Mouse (Mus musculus) stomach, embryonic 14.5 days (tissue): ENCODE measurements at regions not wholly inside any gene's neighbourhood (a gene's known extent, or its start where the extent isn't known, plus 50 kb on each side); places are given as distances from the start of the nearest gene placed in this dataset.

Experiments used
- ATAC-seq: fragments of 200-750 bp; cut with Nextera tagmentation; 2 replicates; pipeline ENCODE4 v1.8.0; 2017; ENCODE audit warnings: low read depth, moderate TSS enrichment; ENCODE audit not compliant: insufficient number of reproducible peaks, insufficient read depth, low FRiP score
- H3K27ac ChIP-seq: fragments of 300-500 bp; sonication (generic); 2 replicates; pipeline ENCODE4 v1.5.1; 2014; ENCODE audit warnings: mild to moderate bottlenecking, low read length, moderate library complexity, mixed read lengths
- H3K27me3 ChIP-seq: fragments of 300-500 bp; sonication (generic); 2 replicates; pipeline ENCODE4 v1.6.1; 2014; ENCODE audit warnings: low read length, control low read depth, mixed read lengths; ENCODE audit not compliant: control insufficient read depth, insufficient read depth
- H3K36me3 ChIP-seq: fragments of 300-500 bp; sonication (generic); 2 replicates; pipeline ENCODE4 v1.6.1; 2014; ENCODE audit warnings: mild to moderate bottlenecking, control low read depth, low read length, moderate library complexity, mixed read lengths; ENCODE audit not compliant: control insufficient read depth, insufficient read depth
- H3K4me1 ChIP-seq: fragments of 300-500 bp; sonication (generic); 2 replicates; pipeline ENCODE4 v1.6.1; 2014; ENCODE audit warnings: low read length, control low read depth, mixed read lengths; ENCODE audit not compliant: control insufficient read depth, insufficient read depth
- H3K4me2 ChIP-seq: fragments of 300-500 bp; sonication (generic); replicated peaks from 2 replicates; pipeline ENCODE4 v1.6.1; 2014; ENCODE audit warnings: low read depth, low read length, control low read depth
- H3K4me3 ChIP-seq: fragments of 300-500 bp; sonication (generic); 2 replicates; pipeline ENCODE4 v1.5.1; 2014; ENCODE audit warnings: low read depth, low read length, control low read depth
- H3K9ac ChIP-seq: fragments of 300-500 bp; sonication (generic); replicated peaks from 2 replicates; pipeline ENCODE4 v1.6.1; 2014; ENCODE audit warnings: low read depth, mild to moderate bottlenecking, control low read depth, low read length, moderate library complexity, mixed read lengths
- H3K9me3 ChIP-seq: fragments of 300-500 bp; sonication (generic); 2 replicates; pipeline ENCODE4 v1.6.1; 2016; ENCODE audit warnings: low read depth, low read length, control low read depth; ENCODE audit not compliant: control insufficient read depth
- WGBS: fragments of 180-500 bp; shearing (Covaris S2); extraction: QIAGEN DNeasy Blood & Tissue Kit; methylation state at CpG from one replicate; pipeline ENCODE4 v1.1.7; 2014; 5-methylcytosine and 5-hydroxymethylcytosine counted together

DNA sequence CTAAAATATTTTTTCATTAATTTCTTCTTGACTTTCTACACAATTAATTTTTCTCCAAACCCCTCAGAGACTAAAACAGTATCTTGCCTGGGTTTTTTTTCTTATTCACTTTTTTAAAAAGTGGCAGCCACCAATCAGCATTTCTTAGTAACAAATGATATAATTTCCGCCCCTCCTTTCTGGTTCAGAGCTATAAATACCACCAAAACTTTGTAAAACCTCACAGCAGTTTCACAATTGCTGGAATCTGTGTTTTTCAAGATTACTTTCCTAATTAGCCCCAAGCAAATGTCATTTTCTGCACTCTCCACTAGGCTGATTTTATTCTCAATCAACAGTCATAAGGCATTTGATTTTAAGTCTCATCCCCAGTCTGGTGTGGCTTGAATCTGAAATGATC lies 98.3 kb upstream of the Dap start:
- WGBS, result 96% methylated on average over 1 of the region's 1 CpGs
- Histone ChIP-seq H3K27ac (no peak overlapping the region), H3K36me3 (no peaks in the 10 kb centered on the region), H3K9me3 (no peaks in the 10 kb centered on the region), H3K4me2 (no peak overlapping the region), H3K4me3 (no peak overlapping the region), H3K9ac (no peak overlapping the region), H3K27me3 (no peaks in the 10 kb centered on the region), H3K4me1 (no peaks in the 10 kb centered on the region)
- no peak for ATAC-seq

DNA sequence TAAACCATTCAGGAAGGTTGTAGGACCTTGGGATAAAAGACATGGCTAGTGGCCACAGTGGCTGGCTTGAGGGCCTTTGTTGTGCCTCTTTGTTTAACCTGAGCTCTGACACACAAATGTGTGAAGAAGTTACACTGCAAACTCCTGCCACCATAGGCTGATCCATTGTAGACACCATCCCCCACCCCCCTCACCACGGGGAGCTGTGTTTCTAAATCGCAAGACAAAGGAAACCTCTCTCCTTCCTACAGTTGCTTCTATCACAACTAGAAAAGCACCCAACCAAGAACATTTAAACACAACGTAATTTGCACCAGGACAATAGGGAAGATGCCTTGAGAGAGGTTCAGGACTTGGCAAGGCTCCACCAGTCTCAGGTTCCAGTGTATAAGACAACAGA lies 97.1 kb upstream of the Dap start:
- no peak overlapping the region for H3K4me2 ChIP-seq
- no peaks in the 10 kb centered on the region for H3K36me3 ChIP-seq
- 62% methylated on average over 3 of the region's 3 CpGs for WGBS
- H3K4me1 ChIP-seq, result no peaks in the 10 kb centered on the region
- no peak overlapping the region for H3K27ac ChIP-seq
- no peaks in the 10 kb centered on the region for H3K27me3 ChIP-seq
- H3K9me3 ChIP-seq, result no peaks in the 10 kb centered on the region
- no peak overlapping the region for H3K4me3 ChIP-seq
- H3K9ac ChIP-seq, result no peak overlapping the region
- ATAC-seq, result no peak

DNA sequence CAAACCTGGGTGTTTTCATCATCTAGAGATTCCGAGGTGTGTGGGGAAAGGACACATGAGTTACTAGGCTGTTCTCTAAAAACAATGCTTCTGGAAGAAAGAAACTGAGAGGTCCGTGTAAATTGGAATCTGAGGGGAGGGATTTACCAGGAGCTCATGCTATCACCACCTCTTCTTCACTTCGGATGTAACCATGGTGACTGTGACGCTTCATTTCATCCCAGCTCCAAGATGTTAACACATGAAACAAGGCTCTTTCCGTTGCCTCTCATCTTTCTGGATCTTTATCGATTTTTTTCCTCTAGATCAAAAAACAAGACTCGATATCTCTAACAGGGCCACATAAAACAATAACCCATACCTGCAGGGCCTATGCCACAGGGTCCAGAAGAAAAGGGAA lies 89.2 kb upstream of the Dap start:
- Histone ChIP-seq H3K4me3 (no peak overlapping the region), H3K9me3 (no peaks in the 10 kb centered on the region), H3K4me2 (no peak overlapping the region), H3K4me1 (no peaks in the 10 kb centered on the region), H3K9ac (no peak overlapping the region), H3K36me3 (no peaks in the 10 kb centered on the region), H3K27me3 (no peaks in the 10 kb centered on the region), H3K27ac (no peak overlapping the region)
- no peak for ATAC-seq
- 75% methylated on average over 7 of the region's 7 CpGs for WGBS

DNA sequence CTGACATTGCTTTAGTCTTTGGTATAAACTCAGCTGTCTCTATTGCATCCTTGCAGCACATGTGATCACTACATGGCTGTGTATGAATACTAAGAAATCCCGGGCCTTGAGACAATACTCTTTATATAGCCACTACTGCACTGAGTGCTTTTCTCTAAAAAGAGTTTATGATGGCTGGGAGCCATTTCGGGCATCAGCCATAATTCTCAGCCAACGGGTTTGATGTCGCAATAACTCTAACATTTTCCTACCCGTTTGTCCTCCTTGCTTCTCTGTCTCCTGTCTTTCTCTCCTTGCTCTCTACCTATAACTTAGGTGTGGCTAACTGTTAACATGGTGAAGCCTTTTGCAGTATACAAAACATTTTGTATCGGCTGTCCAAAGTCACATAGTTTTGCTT lies 85.5 kb upstream of the Dap start:
- Histone ChIP-seq H3K9ac (no peak overlapping the region), H3K4me2 (no peak overlapping the region), H3K27me3 (no peaks in the 10 kb centered on the region), H3K4me1 (no peaks in the 10 kb centered on the region), H3K4me3 (no peak overlapping the region), H3K27ac (no peak overlapping the region), H3K36me3 (no peaks in the 10 kb centered on the region), H3K9me3 (no peaks in the 10 kb centered on the region)
- 88% methylated on average over 6 of the region's 6 CpGs for WGBS
- ATAC-seq, result no peak

DNA sequence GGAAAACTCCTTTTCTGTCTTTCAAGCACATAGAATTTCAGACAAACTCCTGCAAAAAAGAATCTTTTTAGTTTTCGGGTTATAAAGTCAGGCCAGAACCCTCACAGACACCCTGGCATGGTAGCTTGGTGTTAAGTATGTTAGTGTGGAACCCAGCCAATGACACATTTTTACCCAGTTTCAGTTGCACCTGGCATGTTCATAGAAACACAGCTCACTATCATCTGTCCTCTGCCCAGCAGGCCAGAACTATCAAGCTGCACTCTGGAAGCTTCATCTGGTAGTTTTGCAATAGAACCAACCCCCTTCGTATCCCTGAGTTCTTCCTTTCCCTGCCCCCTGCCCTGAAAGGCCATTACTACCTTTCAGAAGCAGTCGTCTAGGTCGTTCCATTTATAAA lies 82.4 kb upstream of the Dap start:
- H3K4me3 ChIP-seq, result no peak overlapping the region
- 65% methylated on average over 4 of the region's 4 CpGs for WGBS
- no peaks in the 10 kb centered on the region for H3K36me3 ChIP-seq
- no peaks in the 10 kb centered on the region for H3K27me3 ChIP-seq
- no peak overlapping the region for H3K27ac ChIP-seq
- no peaks in the 10 kb centered on the region for H3K9me3 ChIP-seq
- H3K4me2 ChIP-seq, result no peak overlapping the region
- ATAC-seq, result no peak
- H3K9ac ChIP-seq, result no peak overlapping the region
- H3K4me1 ChIP-seq, result no peaks in the 10 kb centered on the region

DNA sequence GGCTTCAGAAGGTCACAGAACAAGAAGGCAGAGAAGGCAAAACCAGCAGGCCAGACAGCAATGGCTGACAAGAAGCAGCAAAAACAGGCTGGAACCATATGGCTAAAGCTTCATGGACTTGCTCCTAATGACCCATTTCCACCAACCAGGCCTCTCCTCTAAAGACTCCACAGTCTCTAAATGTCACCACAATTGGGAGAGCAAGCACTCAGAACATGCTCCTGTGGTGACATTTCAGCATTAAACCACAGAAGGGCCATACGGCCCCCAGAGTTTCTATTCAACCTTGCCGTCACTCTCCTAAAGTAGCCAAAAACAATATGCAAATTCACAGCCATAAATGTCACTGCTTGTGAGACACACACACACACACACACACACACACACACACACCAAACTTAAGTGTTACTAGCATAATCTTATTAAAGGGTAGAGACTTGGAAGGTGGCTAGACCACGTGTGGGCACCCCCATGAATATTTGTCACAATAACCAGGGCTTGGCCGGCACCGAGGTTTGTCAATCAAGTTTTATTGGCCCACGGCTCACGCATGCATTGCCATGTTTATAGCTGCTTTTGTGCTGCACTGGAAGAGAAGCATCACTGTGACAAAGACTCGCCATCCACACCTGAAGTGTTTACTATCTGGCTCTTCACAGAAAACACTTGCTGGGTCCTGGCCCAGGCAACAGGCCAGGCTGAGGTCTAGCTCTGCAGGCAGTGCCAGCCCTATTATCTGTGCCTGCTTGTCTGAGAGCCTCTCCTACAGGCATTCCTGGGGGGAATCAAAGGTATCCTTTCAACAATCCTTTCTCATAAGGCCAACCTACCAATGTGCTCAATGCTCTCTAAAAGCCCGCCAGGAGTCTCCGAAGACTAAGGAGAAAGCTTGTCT lies 75.6 kb upstream of the Dap start:
- ATAC-seq, result no peak
- no peaks in the 10 kb centered on the region for H3K9me3 ChIP-seq
- 89% methylated on average over 10 of the region's 10 CpGs for WGBS

DNA sequence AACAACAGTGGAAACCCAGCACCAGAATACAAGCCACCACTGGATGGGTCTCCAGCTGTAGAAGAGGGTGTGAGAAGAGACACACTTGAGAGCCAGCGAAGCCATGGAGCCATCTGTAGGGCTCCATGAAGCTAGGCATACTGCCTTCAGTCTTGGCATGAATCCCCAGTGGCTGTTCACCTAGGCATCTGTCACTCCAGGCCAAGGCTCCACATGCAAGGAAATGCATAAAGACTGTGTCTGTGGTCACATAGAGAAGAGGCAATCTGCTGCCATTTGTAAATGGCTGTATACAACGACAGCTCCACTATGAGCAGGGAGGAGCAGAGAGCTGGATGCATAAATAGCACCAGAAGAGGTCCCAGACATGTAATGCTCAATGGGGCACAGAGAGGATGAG lies 74.3 kb upstream of the Dap start:
- Histone ChIP-seq H3K9me3 (no peaks in the 10 kb centered on the region), H3K9ac (no peak overlapping the region), H3K4me2 (no peak overlapping the region), H3K36me3 (no peaks in the 10 kb centered on the region), H3K4me1 (no peaks in the 10 kb centered on the region), H3K27ac (no peak overlapping the region), H3K27me3 (no peaks in the 10 kb centered on the region), H3K4me3 (no peak overlapping the region)
- ATAC-seq, result no peak
- WGBS, result 82% methylated on average over 2 of the region's 2 CpGs

More for the DNA sequence above, 75.6 kb upstream of the Dap start:
- H3K9ac ChIP-seq, result no peak overlapping the region
- no peaks in the 10 kb centered on the region for H3K27me3 ChIP-seq
- H3K36me3 ChIP-seq, result no peaks in the 10 kb centered on the region
- H3K4me2 ChIP-seq, result no peak overlapping the region
- H3K27ac ChIP-seq, result no peak overlapping the region
- no peak overlapping the region for H3K4me3 ChIP-seq
- H3K4me1 ChIP-seq, result no peaks in the 10 kb centered on the region

DNA sequence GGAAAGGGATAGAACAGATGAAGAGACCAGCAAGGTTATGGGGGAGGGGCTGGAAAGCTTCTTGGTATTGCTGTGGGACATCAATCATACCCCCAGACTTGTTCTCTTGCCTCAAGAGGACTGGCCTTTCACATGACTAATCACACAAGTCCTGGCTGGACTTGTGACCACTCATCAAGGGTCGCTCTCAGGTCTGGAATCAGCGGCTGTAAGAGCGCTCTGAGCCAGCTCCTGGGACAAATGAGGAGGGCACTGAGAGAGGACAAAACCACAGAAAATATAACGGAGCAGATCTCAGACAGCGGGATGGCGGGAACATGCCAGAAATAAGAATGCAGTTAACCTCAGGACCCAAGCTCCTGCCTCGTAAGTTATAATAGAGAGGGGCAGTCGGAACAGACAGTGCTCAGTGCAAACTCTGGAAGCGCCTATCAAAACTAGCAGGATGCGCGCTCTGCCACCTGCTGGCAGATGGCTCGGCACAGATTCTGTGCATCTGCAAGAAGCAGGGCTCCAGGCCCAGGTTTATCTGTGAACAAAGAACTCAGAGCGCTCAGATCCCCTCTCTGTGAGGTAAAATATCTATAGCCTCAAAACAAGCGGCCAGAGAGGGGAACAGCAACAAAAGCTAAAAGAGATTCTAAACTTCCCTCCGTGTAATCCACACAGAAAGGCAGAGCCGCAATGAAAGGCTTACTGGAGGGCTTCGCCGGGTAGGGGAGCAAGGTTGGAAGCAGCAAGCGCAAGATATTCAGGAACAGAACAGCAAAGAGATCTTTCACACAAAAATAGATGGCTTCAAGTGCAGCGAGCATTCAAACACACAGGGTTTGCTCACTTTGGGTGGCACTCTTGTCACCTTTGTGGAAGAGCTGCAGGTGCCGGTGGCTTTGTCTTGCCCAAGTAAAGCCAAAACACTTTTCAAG lies 73.3 kb upstream of the Dap start:
- no peak overlapping the region for H3K4me3 ChIP-seq
- no peak overlapping the region for H3K27ac ChIP-seq
- H3K4me1 ChIP-seq, result no peaks in the 10 kb centered on the region
- WGBS, result 40% methylated on average over 21 of the region's 21 CpGs
- no peaks in the 10 kb centered on the region for H3K27me3 ChIP-seq
- H3K9me3 ChIP-seq, result no peaks in the 10 kb centered on the region
- no peak; the same call in 1 of the 2 replicates for ATAC-seq
- no peak overlapping the region for H3K9ac ChIP-seq
- no peak overlapping the region for H3K4me2 ChIP-seq
- no peaks in the 10 kb centered on the region for H3K36me3 ChIP-seq
